Mouse (Mus musculus): ENCODE data around the gene Gm7942.
"Not testable (repeated sequence)": the region's sequence is repeated elsewhere in the genome, so short reads cannot be mapped to it uniquely, and the experiment has no call there.

Gm7942 gene

GRCm38 (mm10) chr5:95106638-95107037, at the start of gene Gm7942:
Gene Gm7942, plus strand, starts transcription at chr5:95106938.
- DNase-seq (ENCODE audit: low read depth, low spot score), result not testable (repeated sequence)

Measured in WW6 (cell line).